Comparison of ENCODE assay signal across 45 mouse cellular contexts in the genomic region with DNA sequence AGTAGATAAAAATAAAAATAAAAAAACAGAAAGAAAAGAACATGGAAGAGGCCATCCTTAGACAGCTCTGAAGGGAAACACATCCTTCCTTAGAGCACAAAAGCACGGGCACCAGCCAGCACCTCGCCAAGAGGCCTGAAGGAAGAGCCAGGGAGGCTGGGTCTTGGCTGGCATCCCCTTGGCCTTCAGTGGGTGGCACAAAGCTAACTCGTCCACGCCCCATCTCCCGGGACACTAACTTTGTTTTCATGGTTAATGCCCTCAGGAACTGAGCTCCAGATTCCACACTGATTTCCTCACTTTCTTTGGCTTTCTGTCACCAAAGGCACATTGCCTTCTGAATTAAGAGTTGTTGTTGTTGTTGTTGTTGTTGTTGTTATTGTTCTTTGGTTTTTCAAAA. TPM values are rescaled to one million over a fixed set of nuclear protein-coding genes. Genes with fewer than 3 reads are reported as not detected.
DNase-seq lines count a peak whose midpoint lies in the region; ATAC-seq and TF ChIP-seq lines count a peak whose summit lies in the region.
"Had no signal": no experiment of that assay in that cellular context is flagged by ENCODE, and none has a peak within 500 bp of the region (broad histone marks: within the 10 kb centered on the region; RNA-seq: fewer than 3 reads in every experiment).

No protein-coding gene starts in this region.

- no peaks in the 10 kb centered on the region; the same call in 1 of the 2 replicates for H3K36me3 ChIP-seq in kidney, adult 2 months (ENCODE audit: control insufficient read depth, insufficient read depth, low read length)
- no peaks in the 10 kb centered on the region for H3K36me3 ChIP-seq in intestine, embryonic 16.5 days (ENCODE audit: control insufficient read depth, insufficient read depth, low read length)

- ATAC-seq in intestine, embryonic 16.5 days: no peak
- ATAC-seq: activated CD4-positive, CD25-positive, alpha-beta regulatory T cell, adult 4 months; forebrain, embryonic 15.5 days; hindbrain, embryonic 16.5 days; intestine, embryonic 15.5 days; midbrain, embryonic 16.5 days had no signal

- no peaks in the 10 kb centered on the region for H3K27me3 ChIP-seq in kidney, adult 2 months (replicated peaks; ENCODE audit: control insufficient read depth, insufficient read depth, low read length)
- no peaks in the 10 kb centered on the region for H3K27me3 ChIP-seq in intestine, embryonic 16.5 days (replicated peaks; ENCODE audit: control insufficient read depth, insufficient read depth, low read length)
- H3K27me3 ChIP-seq: embryonic facial prominence, embryonic 13.5 days; forebrain, embryonic 15.5 days; intestine, embryonic 15.5 days; limb, embryonic 12.5 days had no signal

- H3K9ac ChIP-seq in intestine, embryonic 16.5 days (ENCODE audit: low read depth, low read length): no peak overlapping the region
- H3K9ac ChIP-seq: embryonic facial prominence, embryonic 13.5 days; forebrain, embryonic 15.5 days; intestine, embryonic 15.5 days; limb, embryonic 12.5 days had no signal

- peak; percentile 71 for DNase-seq in adrenal gland, postnatal 10 days
- DNase-seq in adrenal gland, postnatal 4 days (ENCODE audit: low spot score in 2 of 2): no peak
- peak; percentile 25 for DNase-seq in kidney, adult 2 months
- no peak for DNase-seq in kidney, postnatal 10 days
- DNase-seq in ovary, postnatal 36 days (ENCODE audit: low spot score): peak; percentile 62
- no peak for DNase-seq in ovary, postnatal 14 days (ENCODE audit: low spot score)
- DNase-seq in cerebellum, postnatal 36 days: no peak
- DNase-seq: cerebellum, adult 11-12 months; cerebellum, adult 9-11 months; heart, postnatal 14 days; kidney, adult 9 months; kidney, postnatal 25 days; lung, postnatal 36 days; retina, postnatal 1 day; right cerebral cortex, postnatal 14 days had no signal

- H3K27ac ChIP-seq in kidney, adult 2 months (ENCODE audit: insufficient read depth, low read depth, low read length): no peak overlapping the region
- no peak overlapping the region for H3K27ac ChIP-seq in intestine, embryonic 16.5 days (ENCODE audit: low read length)
- H3K27ac ChIP-seq: embryonic facial prominence, embryonic 13.5 days; forebrain, embryonic 10.5 days; forebrain, embryonic 15.5 days; intestine, embryonic 15.5 days; layer of hippocampus, adult 2 months; left cerebral cortex, adult 2 months; limb, embryonic 12.5 days had no signal

- WGBS in kidney, adult 2 months: 61% methylated on average over 5 of the region's 5 CpGs
- 92% methylated on average over 5 of the region's 5 CpGs for whole genome bisulfite sequencing in intestine, embryonic 16.5 days

- H3K4me1 ChIP-seq in kidney, adult 2 months (ENCODE audit: control insufficient read depth, insufficient read depth, low read length): no peaks in the 10 kb centered on the region
- peaks cover 13% of the 10 kb centered on the region for H3K4me1 ChIP-seq in intestine, embryonic 16.5 days (ENCODE audit: control insufficient read depth, insufficient read depth, low read length)
- H3K4me1 ChIP-seq: embryonic facial prominence, embryonic 13.5 days; forebrain, embryonic 10.5 days; forebrain, embryonic 15.5 days; limb, embryonic 12.5 days had no signal

- H3K4me3 ChIP-seq in kidney, adult 2 months (ENCODE audit: insufficient read depth, low read depth, low read length): no peak overlapping the region
- no peak overlapping the region for H3K4me3 ChIP-seq in intestine, embryonic 16.5 days (ENCODE audit: low read length)
- H3K4me3 ChIP-seq: embryonic facial prominence, embryonic 13.5 days; forebrain, embryonic 10.5 days; forebrain, embryonic 15.5 days; intestine, embryonic 15.5 days; layer of hippocampus, adult 2 months; left cerebral cortex, adult 2 months; limb, embryonic 12.5 days had no signal

- no peaks in the 10 kb centered on the region for H3K9me3 ChIP-seq in intestine, embryonic 16.5 days (ENCODE audit: control insufficient read depth, low read length)
- H3K9me3 ChIP-seq: embryonic facial prominence, embryonic 13.5 days; forebrain, embryonic 10.5 days; forebrain, embryonic 15.5 days; intestine, embryonic 15.5 days; limb, embryonic 12.5 days had no signal

- TF ChIP-seq CTCF in kidney, adult 2 months (conservative IDR thresholded peaks at IDR 0.05; ENCODE audit: insufficient read depth, insufficient read length, low read depth, low read length): no peak

- TF ChIP-seq POLR2A in kidney, adult 2 months (IDR thresholded peaks at IDR 0.05; ENCODE audit: low read depth, low read length): no peak

- no peak overlapping the region for H3K4me2 ChIP-seq in intestine, embryonic 16.5 days (ENCODE audit: low read depth, low read length)
- H3K4me2 ChIP-seq: embryonic facial prominence, embryonic 13.5 days; forebrain, embryonic 15.5 days; intestine, embryonic 15.5 days; limb, embryonic 12.5 days; midbrain, embryonic 11.5 days had no signal

RNA-seq across cellular contexts. Expression of gene Ormdl3, which starts 9.4 kb away (rescaled TPM):
- 100 to 1,000 TPM; 135 to 143 TPM for total RNA-seq in adrenal gland, postnatal 10 days (2021)
- 10 to 100 TPM; 74.7 to 84.1 TPM for total RNA-seq in adrenal gland, postnatal 4 days (2021)
- 57.2 and 60.2 TPM in 2 replicates for polyA plus RNA-seq in kidney, adult 2 months (2012; rRNA removed)
- 62.9 and 65.2 TPM in 2 replicates for polyA plus RNA-seq in intestine, embryonic 16.5 days (2015; fragmentation: Nextera tagmentation; extraction: Ambion mirVana)

RNA-seq across cellular contexts. Expression of gene Lrrc3c, which starts 20.3 kb away (rescaled TPM):
- not detected for total RNA-seq in adrenal gland, postnatal 10 days (2021)
- total RNA-seq in adrenal gland, postnatal 4 days (2021): not detected
- not detected in 2 replicates for polyA plus RNA-seq in kidney, adult 2 months (2012; rRNA removed)
- not detected in 2 replicates for polyA plus RNA-seq in intestine, embryonic 16.5 days (2015; fragmentation: Nextera tagmentation; extraction: Ambion mirVana)
- total RNA-seq: common myeloid progenitor, adult 5-6 weeks; gastrocnemius, adult 8-10 months; granulocyte monocyte progenitor cell, adult 5-6 weeks; heart, postnatal 14 days; layer of hippocampus, adult 2 months; layer of hippocampus, postnatal 14 days; left cerebral cortex, adult 2 months; left cerebral cortex, postnatal 25 days; megakaryocyte, adult 5-6 weeks; MEL; neutrophil, adult 5-6 weeks had no signal
- polyA plus RNA-seq: activated CD4-positive, CD25-positive, alpha-beta regulatory T cell, adult 4 months; embryonic facial prominence, embryonic 13.5 days; forebrain, embryonic 10.5 days; forebrain, embryonic 15.5 days; frontal cortex, adult 2 months; heart, embryonic 14.5 days; hindbrain, embryonic 11.5 days; hindbrain, embryonic 16.5 days; intestine, embryonic 15.5 days; limb, embryonic 12.5 days; liver, embryonic 16.5 days; lung, embryonic 16.5 days; midbrain, embryonic 11.5 days; midbrain, embryonic 16.5 days; neural tube, embryonic 11.5 days; small intestine, adult 2 months; stomach, embryonic 14.5 days; testis, adult 2 months; thymus, postnatal 0 days had no signal

RNA-seq across cellular contexts. Expression of gene Zpbp2, which starts 26.9 kb away (rescaled TPM):
- total RNA-seq in adrenal gland, postnatal 10 days (2021): under 1 TPM in 1 of 2 experiments, not detected in 1; 0.48 TPM
- total RNA-seq in adrenal gland, postnatal 4 days (2021): under 1 TPM in 1 of 2 experiments, not detected in 1; 0.45 TPM
- 0.26 and 0.34 TPM in 2 replicates for polyA plus RNA-seq in kidney, adult 2 months (2012; rRNA removed)
- 0.92 and 1.0 TPM in 2 replicates for polyA plus RNA-seq in intestine, embryonic 16.5 days (2015; fragmentation: Nextera tagmentation; extraction: Ambion mirVana)
- total RNA-seq: gastrocnemius, adult 8-10 months; heart, postnatal 14 days; layer of hippocampus, adult 2 months; left cerebral cortex, adult 2 months; left cerebral cortex, postnatal 25 days had no signal
- polyA plus RNA-seq: embryonic facial prominence, embryonic 13.5 days; hindbrain, embryonic 11.5 days; limb, embryonic 12.5 days; lung, embryonic 16.5 days; small intestine, adult 2 months; stomach, embryonic 14.5 days had no signal

RNA-seq across cellular contexts. Expression of gene Ikzf3, which starts 31.9 kb away (rescaled TPM):
- 1 to 10 TPM; 3.2 to 4.5 TPM for total RNA-seq in adrenal gland, postnatal 10 days (2021)
- total RNA-seq in adrenal gland, postnatal 4 days (2021): 1 to 10 TPM in 1 of 2 experiments, under 1 TPM in 1; 0.36 to 1.4 TPM
- 0.58 and 3.9 TPM in 2 replicates for polyA plus RNA-seq in kidney, adult 2 months (2012; rRNA removed)
- polyA plus RNA-seq in intestine, embryonic 16.5 days (2015; fragmentation: Nextera tagmentation; extraction: Ambion mirVana): 0.23 and 0.24 TPM in 2 replicates
- total RNA-seq: common myeloid progenitor, adult 5-6 weeks; gastrocnemius, adult 8-10 months; granulocyte monocyte progenitor cell, adult 5-6 weeks had no signal
- polyA plus RNA-seq: heart, embryonic 14.5 days; midbrain, embryonic 16.5 days; neural tube, embryonic 11.5 days had no signal

RNA-seq across cellular contexts. Expression of gene Gm12355, which starts 47.7 kb away (rescaled TPM):
- 10 to 100 TPM; 15.7 to 19.1 TPM for total RNA-seq in adrenal gland, postnatal 10 days (2021)
- total RNA-seq in adrenal gland, postnatal 4 days (2021): 10 to 100 TPM; 23.3 to 26.6 TPM
- polyA plus RNA-seq in kidney, adult 2 months (2012; rRNA removed): not detected in 2 replicates
- polyA plus RNA-seq in intestine, embryonic 16.5 days (2015; fragmentation: Nextera tagmentation; extraction: Ambion mirVana): 0.33 and 0.57 TPM in 2 replicates
- total RNA-seq: neutrophil, adult 5-6 weeks had no signal
- polyA plus RNA-seq: small intestine, adult 2 months had no signal

Comparison
In these comparisons a context has a peak if more than half of its experiments do, and no peak if none do; other contexts are left out.
1. DNase-seq: peak in adrenal gland, postnatal 10 days (single experiment), kidney, adult 2 months (single experiment) and ovary, postnatal 36 days (single experiment); none in adrenal gland, postnatal 4 days (0 of 2), kidney, postnatal 10 days (single experiment), ovary, postnatal 14 days (single experiment) and cerebellum, postnatal 36 days (0 of 2).